Mouse (Mus musculus) liver, embryonic 16.5 days (tissue): Measurements from ENCODE around the gene Epha6. TPM values are rescaled to one million over a fixed set of nuclear protein-coding genes. Genes with fewer than 3 reads are reported as not detected.

Source experiments
- ATAC-seq: fragments of 200-750 bp; cut with Nextera tagmentation; 2 replicates; pipeline ENCODE4 v1.8.0; 2017; ENCODE audit warnings: low read depth, mild to moderate bottlenecking, moderate number of reproducible peaks, moderate library complexity
- H3K27ac ChIP-seq: fragments of 300-500 bp; sonication (generic); 2 replicates; pipeline ENCODE4 v1.5.1; 2014; ENCODE audit warnings: mild to moderate bottlenecking, low read length
- H3K27me3 ChIP-seq: fragments of 300-500 bp; sonication (generic); 2 replicates; pipeline ENCODE4 v1.6.1; 2014; ENCODE audit warnings: low read depth, low read length, mixed read lengths; ENCODE audit not compliant: control insufficient read depth, insufficient read depth
- H3K36me3 ChIP-seq: fragments of 300-500 bp; sonication (generic); 2 replicates; pipeline ENCODE4 v1.6.1; 2014; ENCODE audit warnings: mild to moderate bottlenecking; ENCODE audit not compliant: control insufficient read depth, insufficient read depth
- H3K4me1 ChIP-seq: fragments of 300-500 bp; sonication (generic); 2 replicates; pipeline ENCODE4 v1.6.1; 2014; ENCODE audit warnings: low read depth, low read length, mixed read lengths; ENCODE audit not compliant: control insufficient read depth
- H3K4me2 ChIP-seq: fragments of 300-500 bp; sonication (generic); 2 replicates; pipeline ENCODE4 v1.6.1; 2014; ENCODE audit warnings: low read depth, low read length, mixed read lengths
- H3K4me3 ChIP-seq: fragments of 300-500 bp; sonication (generic); 2 replicates; pipeline ENCODE4 v1.5.1; 2014; ENCODE audit warnings: low read depth, mild to moderate bottlenecking, low read length
- H3K9ac ChIP-seq: fragments of 300-500 bp; sonication (generic); 2 replicates; pipeline ENCODE4 v1.6.1; 2014; ENCODE audit warnings: low read depth, low read length
- H3K9me3 ChIP-seq: fragments of 300-500 bp; sonication (generic); replicated peaks from 2 replicates; pipeline ENCODE4 v1.6.1; 2016; ENCODE audit warnings: low read length; ENCODE audit not compliant: control insufficient read depth
- WGBS: fragments of 180-500 bp; shearing (Covaris S2); extraction: QIAGEN DNeasy Blood & Tissue Kit; methylation state at CpG from one replicate; pipeline ENCODE4 v1.1.7; 2014; ENCODE audit not compliant: insufficient replicate concordance; 5-methylcytosine and 5-hydroxymethylcytosine counted together
- polyA plus RNA-seq: library from polyadenylated mRNA; unstranded; fragments of >200 nt; fragmentation: Nextera tagmentation; extraction: Ambion mirVana; gene quantifications from 2 replicates; pipeline ENCODE4 v1.2.1, GENCODE M21; 2015

Gene Epha6
- polyA plus RNA-seq, 1 experiment from 2014 or later: not detected

DNA sequence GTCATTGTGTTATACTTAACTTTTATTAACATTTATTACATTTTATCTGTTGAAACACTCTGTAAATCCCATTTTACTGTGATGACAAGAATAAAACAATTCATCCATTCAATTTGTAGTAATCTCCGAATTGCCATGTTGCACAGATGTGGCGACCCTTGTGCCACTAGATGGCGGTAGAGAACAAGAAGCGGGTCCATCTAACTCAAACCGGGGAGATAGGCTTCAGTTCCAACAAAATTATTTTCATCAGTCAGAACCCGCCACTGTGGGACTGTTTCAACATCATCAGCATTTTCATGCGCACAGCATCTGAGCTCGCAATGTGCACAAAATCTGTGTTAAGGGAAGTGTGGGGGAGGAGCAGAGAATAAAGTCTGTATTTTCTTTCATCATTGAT is 921.9 kb downstream of the Epha6 start:
- H3K4me2 ChIP-seq: no peak overlapping the region
- 7% methylated on average over 8 of the region's 8 CpGs for WGBS
- no peak for ATAC-seq

GRCm38 (mm10) chr16:59682216-59682891 is 923.0 kb downstream of the Epha6 start:
- no peak overlapping the region for H3K27ac ChIP-seq
- no peaks in the 10 kb centered on the region for H3K9me3 ChIP-seq
- H3K4me1 ChIP-seq: no peaks in the 10 kb centered on the region
- ATAC-seq: no peak
- no peaks in the 10 kb centered on the region for H3K36me3 ChIP-seq
- H3K4me2 ChIP-seq: no peak overlapping the region
- no peak overlapping the region for H3K9ac ChIP-seq
- WGBS: 59% methylated on average over 8 of the region's 8 CpGs
- H3K4me3 ChIP-seq: no peak overlapping the region
- no peaks in the 10 kb centered on the region for H3K27me3 ChIP-seq

More for the DNA sequence above, 921.9 kb downstream of the Epha6 start:
- H3K9me3 ChIP-seq: no peaks in the 10 kb centered on the region
- H3K4me3 ChIP-seq: no peak overlapping the region
- no peaks in the 10 kb centered on the region for H3K27me3 ChIP-seq
- H3K9ac ChIP-seq: no peak overlapping the region
- H3K4me1 ChIP-seq: no peaks in the 10 kb centered on the region
- no peak overlapping the region for H3K27ac ChIP-seq
- H3K36me3 ChIP-seq: no peaks in the 10 kb centered on the region

GRCm38 (mm10) chr16:59666938-59667337 is 938.4 kb downstream of the Epha6 start:
- Histone ChIP-seq H3K4me1 (no peaks in the 10 kb centered on the region), H3K9ac (no peak overlapping the region), H3K4me3 (no peak overlapping the region), H3K4me2 (no peak overlapping the region), H3K36me3 (no peaks in the 10 kb centered on the region), H3K27me3 (no peaks in the 10 kb centered on the region), H3K9me3 (no peaks in the 10 kb centered on the region), H3K27ac (no peak overlapping the region)
- ATAC-seq: no peak
- 53% methylated on average over 2 of the region's 2 CpGs for WGBS

DNA sequence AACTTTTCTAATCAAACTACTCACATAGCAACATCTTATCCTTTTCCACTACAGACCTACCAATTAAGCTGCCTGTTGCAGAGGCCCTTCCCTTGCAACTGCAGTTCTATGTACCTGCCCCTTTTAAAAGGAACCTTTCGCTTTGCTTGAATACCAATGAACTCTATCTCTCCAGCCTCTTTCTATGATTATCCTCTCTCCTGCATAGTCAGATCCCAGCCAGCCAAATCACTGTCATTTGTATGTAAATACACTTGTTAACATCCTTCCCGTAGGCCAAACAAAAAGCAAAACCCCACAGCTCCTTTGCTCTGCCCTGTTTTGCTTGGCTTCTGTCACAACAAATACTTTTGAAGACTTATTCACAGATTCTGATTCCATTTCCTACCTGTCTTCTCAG is 961.6 kb downstream of the Epha6 start:
- H3K36me3 ChIP-seq: no peaks in the 10 kb centered on the region
- 50% methylated on average over 2 of the region's 2 CpGs for WGBS
- no peaks in the 10 kb centered on the region for H3K9me3 ChIP-seq
- H3K27me3 ChIP-seq: no peaks in the 10 kb centered on the region
- H3K9ac ChIP-seq: no peak overlapping the region
- H3K4me3 ChIP-seq: no peak overlapping the region
- no peak overlapping the region for H3K27ac ChIP-seq
- H3K4me1 ChIP-seq: peaks cover 2% of the 10 kb centered on the region
- ATAC-seq: no peak
- no peak overlapping the region for H3K4me2 ChIP-seq

DNA sequence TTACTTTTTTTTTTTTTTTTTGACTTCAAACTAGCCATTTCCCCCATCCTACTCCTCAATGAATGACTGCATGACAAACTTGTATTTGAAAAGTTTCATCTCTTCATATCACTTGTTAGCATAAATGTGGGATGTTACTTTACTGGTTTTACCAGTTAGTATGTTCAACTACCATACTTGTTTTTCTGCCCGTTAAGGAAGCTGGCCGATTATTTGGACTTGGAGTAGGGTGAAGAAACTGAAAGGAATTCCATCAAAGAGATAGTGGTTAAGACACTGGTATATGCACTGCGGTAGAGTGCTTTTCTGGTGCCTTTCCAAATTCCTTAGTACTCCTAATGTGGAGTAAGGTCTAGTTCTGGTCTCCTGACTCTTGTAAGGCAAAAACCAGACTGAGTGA is 965.3 kb downstream of the Epha6 start:
- peaks cover 5% of the 10 kb centered on the region for H3K4me1 ChIP-seq
- no peaks in the 10 kb centered on the region for H3K36me3 ChIP-seq
- ATAC-seq: no peak
- WGBS: 82% methylated on average over 3 of the region's 3 CpGs
- no peaks in the 10 kb centered on the region for H3K9me3 ChIP-seq
- H3K27ac ChIP-seq: no peak overlapping the region
- no peak overlapping the region for H3K4me2 ChIP-seq
- no peak overlapping the region for H3K9ac ChIP-seq
- no peak overlapping the region for H3K4me3 ChIP-seq
- H3K27me3 ChIP-seq: no peaks in the 10 kb centered on the region

DNA sequence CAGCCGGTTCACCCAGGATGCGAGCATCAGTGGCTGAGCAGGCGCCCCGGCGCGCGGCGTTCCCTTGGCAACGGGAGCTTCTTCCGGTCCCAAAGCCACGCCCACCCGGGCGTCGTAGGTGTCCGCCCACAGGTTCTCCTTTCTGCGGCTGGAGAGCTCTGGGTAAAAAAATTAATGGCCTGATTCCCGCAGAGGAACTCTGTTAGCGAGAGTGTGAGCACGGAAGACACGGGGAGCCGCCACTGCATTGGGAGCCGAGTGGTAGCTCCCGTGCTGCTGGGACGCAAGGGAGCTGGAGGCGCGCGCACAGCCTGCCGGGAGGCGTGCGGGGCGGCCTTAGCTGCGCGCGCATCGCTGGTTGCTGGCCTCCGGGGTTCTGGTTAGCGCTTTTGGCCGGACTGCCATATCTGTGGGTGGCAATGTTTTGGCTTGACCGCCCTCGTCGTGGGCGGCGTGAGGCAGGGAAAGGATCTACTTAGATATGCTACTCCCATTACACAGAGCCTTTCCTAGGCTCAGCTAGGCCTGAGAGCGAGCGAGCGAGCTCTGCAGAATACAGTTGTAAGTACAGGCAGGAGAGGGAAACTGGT is 966.1 kb downstream of the Epha6 start, which contains the start of gene Arl6:
TSS of gene Arl6 (minus strand) at position 290 of the 590 bp plus-strand sequence.
- Histone ChIP-seq H3K27me3 (no peaks in the 10 kb centered on the region), H3K4me2 (peak within 1 kb of the TSS; percentile 76), H3K4me3 (peak within 1 kb of the TSS; percentile 78), H3K4me1 (peaks cover 5% of the 10 kb centered on the region), H3K9me3 (no peaks in the 10 kb centered on the region), H3K27ac (peak within 1 kb of the TSS; percentile 89), H3K9ac (peak within 1 kb of the TSS; percentile 61), H3K36me3 (no peaks in the 10 kb centered on the region)
- under 1% methylated on average over 46 of the region's 46 CpGs for WGBS
- peak; percentile 98 for ATAC-seq

DNA sequence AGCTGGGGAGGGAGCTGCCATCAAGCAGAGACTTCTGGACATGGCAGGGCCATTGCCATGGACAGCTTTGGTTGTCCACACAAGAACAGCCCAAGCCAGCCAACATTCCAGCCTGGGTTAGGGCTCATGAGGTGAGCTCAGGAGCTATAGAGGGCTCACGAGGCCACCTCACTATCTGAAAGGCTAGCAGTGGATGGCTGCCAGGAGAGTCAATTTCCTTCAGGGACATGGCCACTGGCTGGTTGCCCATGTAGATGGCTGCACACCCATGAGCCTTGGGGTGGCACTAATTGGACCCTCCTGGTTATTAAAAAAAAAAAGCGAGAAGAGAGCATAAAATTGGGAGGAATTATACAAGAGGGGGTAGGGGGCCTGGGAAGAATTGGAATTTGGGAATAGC is 970.7 kb downstream of the Epha6 start:
- Histone ChIP-seq H3K9ac (no peak overlapping the region), H3K4me3 (no peak overlapping the region), H3K4me2 (no peak overlapping the region), H3K4me1 (peaks cover 5% of the 10 kb centered on the region), H3K27ac (no peak overlapping the region), H3K36me3 (no peaks in the 10 kb centered on the region), H3K27me3 (no peaks in the 10 kb centered on the region), H3K9me3 (no peaks in the 10 kb centered on the region)
- no peak for ATAC-seq
- 49% methylated on average over 2 of the region's 2 CpGs for WGBS

- H3K27ac ChIP-seq: no peak overlapping the region
- WGBS: 82% methylated on average over 2 of the region's 2 CpGs
These were observed 983.8 kb downstream of the Epha6 start for GRCm38 (mm10) chr16:59621554-59621953.

DNA sequence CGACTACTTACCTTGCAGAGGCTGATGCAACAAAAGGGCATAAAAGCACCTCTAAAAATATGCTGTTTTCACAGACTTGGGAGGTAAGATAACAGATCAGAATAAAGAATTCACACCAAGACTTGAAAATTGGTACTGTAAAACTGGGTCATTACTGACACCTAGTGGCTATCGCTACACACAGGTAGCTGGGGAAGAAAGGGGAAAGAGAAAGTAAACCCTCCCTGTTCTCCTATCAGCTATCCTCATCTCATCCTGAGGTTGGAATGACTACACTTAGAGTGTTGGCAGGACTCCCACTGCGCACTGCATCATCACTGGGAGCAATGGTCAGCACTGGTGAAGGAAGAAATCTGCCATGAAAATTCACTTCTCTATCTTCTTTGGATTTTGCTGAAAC is 988.2 kb downstream of the Epha6 start:
- H3K9ac ChIP-seq: no peak overlapping the region
- ATAC-seq: no peak

More at GRCm38 (mm10) chr16:59621554-59621953, 983.8 kb downstream of the Epha6 start:
- no peaks in the 10 kb centered on the region for H3K27me3 ChIP-seq
- no peak overlapping the region for H3K9ac ChIP-seq
- no peak overlapping the region for H3K4me2 ChIP-seq
- no peaks in the 10 kb centered on the region for H3K4me1 ChIP-seq
- H3K9me3 ChIP-seq: no peaks in the 10 kb centered on the region
- ATAC-seq: no peak
- no peaks in the 10 kb centered on the region for H3K36me3 ChIP-seq
- H3K4me3 ChIP-seq: no peak overlapping the region

More for the DNA sequence above, 988.2 kb downstream of the Epha6 start:
- H3K4me2 ChIP-seq: no peak overlapping the region
- H3K36me3 ChIP-seq: no peaks in the 10 kb centered on the region
- H3K9me3 ChIP-seq: no peaks in the 10 kb centered on the region
- no peak overlapping the region for H3K4me3 ChIP-seq
- no peaks in the 10 kb centered on the region for H3K27me3 ChIP-seq
- no peaks in the 10 kb centered on the region for H3K4me1 ChIP-seq
- WGBS: 18% methylated on average over 3 of the region's 3 CpGs
- no peak overlapping the region for H3K27ac ChIP-seq
